Mouse (Mus musculus) CD4-positive, CD25-positive, alpha-beta regulatory T cell, adult 2 months (primary cell): ENCODE data around the gene Asic2.

Experiments used
- DNase-seq: peaks from one replicate; pipeline ENCODE4 v3.0.0-alpha.2; 2012; ENCODE audit warnings: low read depth, low spot score

The Asic2 gene

DNA sequence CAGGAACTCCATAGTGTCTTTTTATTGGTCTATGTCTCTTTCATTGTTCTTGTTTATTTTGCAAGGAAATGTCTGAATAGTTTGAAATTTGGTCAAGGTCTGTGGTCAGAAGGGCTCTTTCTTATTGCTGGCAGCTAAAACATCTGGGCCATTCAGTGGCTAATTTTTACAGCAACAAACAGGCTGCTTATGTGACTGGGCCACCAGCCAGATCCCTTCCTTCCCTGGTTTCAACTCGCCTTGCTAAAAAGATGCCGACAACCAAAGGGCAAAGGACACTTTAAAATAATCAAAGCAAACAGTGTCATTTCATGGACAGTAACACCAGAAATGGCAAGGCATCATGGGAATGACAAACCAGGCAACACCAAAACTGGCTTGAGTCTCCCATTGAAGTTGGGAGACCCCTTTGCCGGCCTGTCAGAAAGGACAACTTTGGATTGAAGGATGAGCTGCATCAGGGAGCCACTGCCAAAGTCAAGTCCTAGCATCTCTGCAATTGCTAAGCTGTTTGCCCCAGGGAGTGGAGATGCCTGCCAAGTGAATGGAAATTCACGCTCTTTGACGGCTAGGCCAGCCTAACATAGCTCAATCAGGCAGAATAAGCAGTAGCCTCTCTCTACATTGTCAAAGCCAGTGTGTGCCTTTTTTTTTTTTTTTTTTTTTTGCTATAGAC, 123.1 kb downstream of the Asic2 start:
- no peak for DNase-seq

DNA sequence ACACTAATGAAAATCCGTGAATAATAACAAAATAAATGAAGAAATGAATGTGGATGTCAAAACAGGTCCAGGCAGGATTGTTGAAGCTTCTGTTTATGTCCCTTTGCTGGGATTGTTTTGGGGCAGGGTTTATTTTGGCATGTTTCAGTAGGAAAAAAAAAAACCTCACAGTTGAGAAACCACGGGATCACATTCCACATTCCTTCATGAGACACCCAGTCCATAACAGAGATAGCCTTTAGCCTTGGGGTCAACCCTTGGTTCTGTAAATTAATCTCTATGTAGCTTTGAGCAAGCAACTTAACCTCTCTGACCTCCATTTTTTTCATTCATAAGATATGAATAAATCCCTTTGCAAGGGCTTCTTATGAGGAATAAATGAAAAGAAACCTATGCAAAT, 127.3 kb downstream of the Asic2 start:
- DNase-seq: no peak

DNA sequence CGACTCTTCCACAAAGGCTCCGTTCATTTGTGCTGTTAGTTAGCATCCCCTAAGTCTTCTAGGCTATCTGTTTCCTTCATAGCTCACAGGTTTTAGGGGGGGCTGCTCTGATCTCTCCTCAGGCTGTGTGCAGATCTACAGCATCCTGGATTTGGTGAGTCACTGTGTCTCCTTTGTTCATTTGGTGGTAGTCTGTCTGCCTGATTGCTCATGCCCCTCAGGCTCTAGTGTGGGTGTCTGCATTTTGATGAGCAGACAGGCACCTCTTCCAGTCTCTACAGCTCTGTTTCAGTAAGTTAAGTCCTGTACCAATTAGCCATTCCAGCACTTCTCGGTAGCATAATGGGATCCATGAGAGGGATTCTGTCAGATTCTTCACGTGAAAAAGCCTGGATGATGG, 129.8 kb downstream of the Asic2 start:
- no peak for DNase-seq

DNA sequence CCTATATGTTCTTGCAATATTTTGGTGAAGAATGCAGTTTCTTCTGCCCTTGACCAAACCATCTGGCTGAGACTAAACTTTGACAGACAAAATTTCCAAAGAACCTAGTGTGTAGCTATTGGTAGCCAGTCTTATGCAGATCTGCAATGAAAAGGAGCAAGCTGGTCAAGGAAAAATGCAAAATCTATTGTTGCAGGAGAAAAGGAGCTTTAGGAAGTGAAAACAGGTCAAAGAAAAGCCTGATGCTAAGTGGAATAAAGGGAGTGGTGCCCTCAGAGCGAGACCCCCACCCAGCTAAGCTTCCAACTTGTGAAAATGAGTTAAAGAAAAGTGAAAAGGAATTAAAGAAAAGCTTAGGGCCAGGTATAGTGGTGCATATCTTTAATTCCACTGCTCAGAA, 135.9 kb downstream of the Asic2 start:
- DNase-seq: no peak

DNA sequence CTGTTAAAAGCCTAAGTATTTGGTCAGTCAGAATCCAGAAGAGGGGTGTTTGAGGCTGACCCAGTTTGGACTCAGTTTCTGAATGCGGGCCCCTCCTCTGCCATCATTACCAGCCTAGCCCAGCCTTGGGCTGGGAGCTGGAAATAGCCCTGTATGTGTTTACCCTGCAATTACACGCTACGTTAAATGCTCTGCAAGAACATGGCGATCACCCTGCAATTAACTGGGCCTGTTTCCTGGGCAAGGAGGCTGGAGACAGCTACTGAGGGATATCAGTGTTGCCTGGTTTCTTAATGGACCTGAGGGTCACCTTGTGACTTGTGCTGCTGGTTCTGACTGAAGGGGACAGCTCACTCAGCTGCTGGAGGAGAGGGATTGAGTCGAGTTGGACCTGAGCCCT, 151.7 kb downstream of the Asic2 start:
- no peak for DNase-seq

DNA sequence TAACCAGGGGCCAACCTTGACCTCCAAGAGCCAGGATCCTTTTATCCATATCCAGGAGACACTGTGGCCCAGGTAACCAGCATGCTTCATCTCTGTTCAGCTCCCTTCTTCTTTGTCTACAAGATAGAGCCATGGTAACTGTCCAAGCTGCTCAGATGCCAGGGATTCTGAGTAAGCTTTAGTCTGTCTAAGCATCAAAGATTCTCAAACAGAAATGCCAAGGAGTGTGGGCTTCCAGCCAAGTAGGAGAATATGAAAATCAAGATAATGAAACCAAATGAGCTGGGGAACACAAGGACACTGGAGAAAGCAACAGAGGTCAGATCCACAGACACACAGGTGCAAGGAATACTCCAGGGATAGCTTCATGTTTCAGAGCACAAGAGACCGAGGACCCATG, 153.4 kb downstream of the Asic2 start:
- DNase-seq: no peak

DNA sequence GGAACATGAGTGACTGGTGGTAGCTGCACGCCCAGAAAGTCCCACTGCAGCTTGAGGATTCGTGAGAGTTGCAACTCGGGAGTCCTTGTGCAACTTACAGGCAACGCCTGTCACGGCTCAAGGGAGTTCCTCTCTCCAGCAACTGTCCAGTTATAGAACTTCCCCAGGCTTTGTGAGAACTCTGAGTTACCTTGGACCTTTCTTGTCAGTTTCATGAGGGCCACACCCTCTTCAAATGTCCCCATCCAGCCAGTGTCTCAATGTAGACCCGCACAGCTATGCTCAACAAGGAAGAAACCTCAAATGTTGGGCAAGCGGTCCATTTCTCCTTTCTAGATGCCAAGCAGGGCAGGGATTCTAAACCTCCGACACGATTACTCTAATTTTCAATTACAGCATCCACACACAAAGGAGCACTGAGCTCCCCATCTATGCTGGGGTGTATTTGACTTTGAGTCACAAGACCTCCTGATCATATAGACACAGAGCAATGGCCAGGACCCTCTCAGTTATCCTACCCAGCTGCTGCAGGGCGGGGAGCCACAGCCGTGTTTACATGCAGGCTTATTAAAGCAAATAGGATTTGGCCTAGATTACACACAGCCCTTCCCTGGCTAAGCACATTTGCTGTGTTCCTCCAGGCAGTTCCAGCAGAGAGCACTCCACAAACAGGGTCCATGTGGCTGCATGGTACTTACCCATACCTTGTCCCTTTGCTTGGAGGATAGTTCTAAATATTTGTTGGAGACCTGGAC, 161.2 kb downstream of the Asic2 start:
- DNase-seq: no peak

DNA sequence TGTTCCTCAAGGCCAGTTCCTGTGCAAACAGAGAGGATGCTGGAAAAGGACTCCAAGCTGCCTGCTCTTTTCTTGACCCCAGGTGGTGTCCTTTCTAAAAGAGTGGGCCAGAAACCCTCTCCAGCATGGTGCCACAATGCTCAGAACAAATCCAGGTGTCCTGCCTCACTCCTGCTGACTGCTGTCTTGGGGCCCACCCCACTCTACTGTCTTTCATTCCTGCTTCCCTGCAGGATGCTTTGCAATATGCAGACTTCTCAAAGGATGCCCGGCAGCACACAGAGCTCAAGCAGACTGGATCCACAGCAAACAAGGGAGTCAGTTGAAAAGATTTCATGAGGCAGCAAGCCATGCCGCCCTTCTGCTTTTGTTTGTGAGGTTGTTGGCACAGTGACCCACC, 164.7 kb downstream of the Asic2 start:
- no peak for DNase-seq

DNA sequence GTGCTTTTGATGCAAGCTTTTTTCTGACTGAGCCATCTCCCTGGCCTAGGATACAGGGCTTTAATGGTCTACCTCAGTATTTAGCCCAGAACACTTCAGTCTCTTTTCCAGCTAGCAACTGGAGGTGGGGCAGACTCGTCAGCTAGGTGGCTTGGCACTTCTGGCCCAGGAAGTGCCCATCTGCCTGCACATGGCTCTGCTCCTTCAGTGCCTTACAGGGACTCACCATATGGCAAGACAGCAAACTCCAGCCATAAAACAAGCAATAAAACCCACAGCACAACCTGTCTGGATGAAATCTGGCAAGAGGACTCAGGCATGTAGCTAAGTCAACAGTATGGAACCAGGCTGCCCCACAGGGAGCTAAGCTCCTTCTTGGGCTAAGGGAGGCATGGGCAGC, 165.6 kb downstream of the Asic2 start:
- no peak for DNase-seq

DNA sequence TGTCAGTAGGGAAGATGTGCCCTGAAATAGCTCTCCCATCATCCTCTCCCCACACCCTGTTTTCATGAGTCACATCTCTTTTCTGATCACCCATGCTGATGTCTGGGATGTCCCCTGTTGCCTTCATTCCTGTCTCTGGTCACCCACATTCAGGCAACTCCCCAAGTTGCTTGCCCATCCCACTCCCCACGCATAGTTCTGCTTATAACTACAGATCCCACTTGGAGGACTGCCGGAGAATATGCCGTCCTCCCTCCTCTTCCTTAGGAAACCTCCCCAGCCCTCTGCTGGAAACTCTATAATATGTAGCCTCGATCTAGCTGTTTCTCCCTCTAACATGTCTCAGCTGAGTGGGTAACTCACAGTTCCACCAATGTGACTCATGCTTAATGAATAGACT, 167.4 kb downstream of the Asic2 start:
- DNase-seq: no peak

DNA sequence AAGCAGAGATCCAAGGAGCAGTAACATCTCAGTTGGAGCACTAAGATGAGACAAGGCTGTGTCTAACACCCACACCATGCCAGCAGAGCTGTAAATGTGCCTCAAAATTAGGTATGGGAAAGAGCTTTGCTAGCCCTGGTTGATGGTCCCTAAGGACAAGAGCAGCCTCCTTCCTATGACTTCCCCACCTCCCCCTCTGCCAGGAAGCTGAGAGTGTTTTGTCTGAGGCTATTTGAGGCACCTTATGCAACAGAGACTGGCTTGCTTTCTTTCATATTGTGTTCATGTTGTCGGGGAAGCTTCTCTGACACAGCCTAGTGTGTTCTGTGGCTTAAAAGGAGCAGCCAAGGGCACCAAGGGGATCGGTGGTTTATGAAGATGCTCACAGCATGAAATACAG, 174.7 kb downstream of the Asic2 start:
- no peak for DNase-seq

DNA sequence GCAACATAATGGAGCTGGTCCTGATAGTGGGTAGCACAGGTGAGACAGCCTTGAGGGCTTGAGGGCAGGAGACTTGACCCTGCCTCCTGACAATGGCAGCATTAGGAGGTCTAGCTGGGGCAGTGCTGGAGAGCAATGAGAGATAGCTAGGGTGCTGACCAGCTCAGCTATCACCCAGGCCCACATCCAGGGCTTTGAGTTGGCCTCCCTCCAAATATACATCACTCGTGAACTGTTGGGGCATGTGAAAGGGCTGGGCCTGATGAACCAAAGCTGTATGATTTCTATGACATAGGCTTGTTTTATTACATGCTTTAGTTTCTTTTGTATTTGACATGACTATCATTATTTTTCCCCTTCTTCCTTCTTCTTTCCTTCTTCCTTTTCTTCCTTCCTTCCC, 176.7 kb downstream of the Asic2 start:
- no peak for DNase-seq

DNA sequence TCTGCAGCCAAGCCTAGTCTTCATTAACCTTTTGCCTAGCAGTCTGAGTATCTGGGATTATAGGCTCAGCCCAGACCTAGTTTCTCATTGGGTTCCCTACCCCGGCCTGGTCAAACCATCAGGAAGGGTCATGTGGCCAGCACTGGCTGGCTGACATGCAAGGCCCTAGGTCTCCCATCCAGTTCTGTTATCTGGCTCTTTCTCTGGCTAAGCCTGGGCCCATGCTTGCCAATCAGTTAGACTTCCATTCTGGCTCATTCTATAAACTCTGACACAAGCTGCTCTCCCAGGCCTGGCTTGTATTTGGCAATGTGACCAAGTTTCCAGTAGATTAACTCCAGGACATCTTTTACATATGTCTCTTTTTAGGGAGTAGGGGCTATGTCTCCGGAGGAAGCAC, 187.7 kb downstream of the Asic2 start:
- DNase-seq: no peak

DNA sequence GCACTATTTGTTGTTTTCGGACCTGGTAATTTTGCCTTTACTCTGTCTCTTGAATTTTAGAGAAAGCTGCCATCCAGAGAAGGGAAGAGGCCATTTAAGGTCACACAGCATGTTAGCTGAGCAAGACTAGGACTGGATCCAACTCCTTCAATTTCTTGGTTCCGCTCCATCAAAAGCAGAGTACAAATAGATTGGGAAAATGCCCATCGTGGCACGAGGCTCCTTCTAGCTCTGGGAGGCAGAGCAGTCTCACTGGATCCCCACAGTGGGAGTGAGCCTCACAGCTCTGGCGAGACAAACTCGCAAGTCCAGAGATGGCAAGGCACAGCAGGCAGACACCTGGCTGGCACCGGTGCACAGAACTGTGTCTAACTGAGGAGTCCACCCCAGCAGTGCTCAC, 188.4 kb downstream of the Asic2 start:
- DNase-seq: no peak

DNA sequence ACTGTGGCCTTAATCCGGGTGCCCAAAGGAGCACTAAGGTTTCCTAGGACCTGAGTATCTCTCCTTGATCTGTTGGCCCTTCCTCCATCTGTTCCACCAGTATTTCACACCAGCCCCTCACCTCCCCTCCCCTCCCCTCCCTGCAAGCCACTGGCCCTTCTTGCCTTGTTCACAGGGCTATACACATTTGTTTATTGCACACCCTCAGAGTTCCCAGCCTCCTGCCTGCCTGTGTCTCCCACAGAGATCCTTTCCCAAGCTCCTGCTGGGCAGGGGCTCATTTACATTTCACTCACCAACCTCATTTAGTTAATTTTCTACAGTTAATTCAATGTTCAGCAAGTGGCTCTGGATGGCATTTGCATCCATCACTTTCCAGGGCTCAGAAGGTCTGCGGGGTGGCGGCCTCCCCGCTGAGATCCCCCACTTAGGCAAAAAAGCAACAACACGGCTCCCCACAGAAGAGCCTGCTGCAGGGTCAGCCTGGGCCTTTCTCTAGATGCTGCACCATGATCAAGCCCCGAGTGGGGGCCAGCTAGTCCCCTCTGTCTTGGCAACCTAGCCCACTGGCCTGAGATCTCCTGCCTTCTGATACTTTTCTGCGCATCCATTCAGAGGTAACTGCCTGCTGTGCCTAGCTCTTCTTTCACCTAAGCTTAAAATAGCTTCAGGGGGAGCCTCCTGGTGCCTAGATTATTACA, 196.9 kb downstream of the Asic2 start:
- no peak for DNase-seq

DNA sequence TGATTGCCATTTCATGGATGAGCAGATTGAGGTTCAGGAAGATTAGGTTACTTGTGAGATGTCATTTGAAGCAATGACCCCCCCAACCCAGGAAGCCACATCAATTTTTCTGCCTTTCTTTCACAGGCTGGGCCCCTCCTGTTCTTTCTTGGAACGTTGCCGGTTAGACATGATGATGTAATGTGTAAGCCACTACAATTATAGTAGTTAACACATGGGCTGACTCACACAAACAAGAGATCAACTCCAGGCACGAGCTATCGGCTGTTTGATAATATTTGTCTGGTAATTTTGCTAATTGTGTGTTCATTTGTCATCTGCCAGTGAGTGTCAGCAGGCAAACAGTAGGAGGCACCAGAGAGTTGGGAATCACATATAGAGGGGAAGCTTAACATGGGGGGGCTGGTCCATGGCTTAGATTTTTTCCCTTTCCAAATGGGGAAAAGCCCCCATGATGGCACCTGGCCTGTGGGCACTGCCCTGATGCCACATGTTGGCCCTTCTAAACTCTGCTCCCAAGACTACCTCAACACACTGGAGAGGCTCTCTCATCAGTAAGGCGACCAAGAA, 198.5 kb downstream of the Asic2 start:
- no peak for DNase-seq

DNA sequence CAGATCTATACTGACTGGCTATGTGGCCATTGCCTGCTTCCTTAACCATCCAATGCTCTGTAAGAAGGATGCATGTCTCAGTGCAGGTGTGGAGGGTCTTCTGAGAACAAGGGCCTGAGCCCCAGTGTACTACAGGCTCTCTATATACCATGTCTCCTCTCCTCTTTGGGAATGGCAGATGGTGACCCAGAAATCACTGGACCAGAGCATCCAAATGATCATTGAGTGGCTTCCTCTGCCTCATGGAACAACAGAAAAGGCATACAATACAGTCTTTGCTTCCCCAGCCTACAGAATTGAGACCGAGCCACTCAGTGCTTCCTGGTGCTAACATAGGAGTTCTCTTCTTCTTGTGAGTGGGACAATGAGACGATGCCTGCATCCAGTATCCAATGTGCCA, 200.0 kb downstream of the Asic2 start:
- DNase-seq: no peak

DNA sequence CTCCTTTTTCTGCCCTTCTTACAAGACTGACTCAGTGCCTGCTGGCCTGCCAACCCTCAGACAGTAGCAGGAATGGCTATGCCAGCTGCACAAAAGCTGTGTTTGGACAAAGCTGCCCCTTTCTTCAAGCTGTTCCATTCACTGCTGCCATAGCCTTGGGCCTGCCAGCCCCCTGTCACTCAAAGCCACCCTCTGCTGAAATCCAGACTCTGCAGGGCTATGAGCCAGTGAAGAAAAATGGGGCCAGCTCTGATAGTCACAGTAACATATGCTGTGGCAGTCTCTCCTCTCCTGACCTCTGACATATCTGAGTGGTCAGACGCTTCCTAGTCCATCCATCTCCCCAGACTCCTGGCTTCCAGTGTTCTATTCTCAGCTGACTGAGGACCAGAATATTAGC, 200.5 kb downstream of the Asic2 start:
- DNase-seq: no peak

DNA sequence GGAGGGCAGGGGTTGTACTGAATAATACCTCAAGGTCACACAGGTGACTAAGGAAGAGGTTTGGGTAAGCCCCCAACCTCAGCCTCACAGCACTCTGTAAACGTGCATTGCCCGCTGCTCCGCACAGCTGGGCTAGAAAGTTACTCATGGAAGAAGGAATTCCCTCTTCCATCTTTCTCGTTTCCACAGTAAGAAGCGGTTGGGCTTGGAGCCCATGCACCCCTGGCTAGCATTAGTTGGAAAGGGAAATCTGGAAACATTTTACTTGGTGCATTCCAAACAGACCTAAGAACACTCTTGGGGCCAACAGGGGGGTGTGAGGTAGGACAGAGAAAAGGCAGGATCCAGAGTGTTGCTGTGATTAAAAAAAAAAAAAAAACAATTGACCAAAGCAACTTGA, 203.0 kb downstream of the Asic2 start:
- no peak for DNase-seq

DNA sequence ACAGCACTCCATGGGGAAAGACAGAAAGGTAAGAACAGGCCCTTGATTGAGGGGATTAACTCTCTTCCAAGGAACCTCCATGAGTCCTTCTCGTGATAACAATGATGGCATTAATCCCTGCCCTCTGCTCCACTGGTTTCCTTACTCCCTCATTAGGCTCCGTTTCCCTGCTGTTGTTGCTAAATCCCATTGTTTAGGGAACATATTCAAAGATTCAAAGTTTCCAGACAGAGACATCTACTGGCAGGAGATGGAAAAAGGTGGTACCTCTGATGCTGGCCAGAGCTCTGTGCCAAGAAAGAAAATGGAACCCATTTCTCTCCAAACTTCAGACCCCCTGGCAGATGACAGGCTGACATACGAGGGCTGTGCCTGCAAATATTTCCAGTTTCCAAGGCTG, 203.5 kb downstream of the Asic2 start:
- no peak for DNase-seq

DNA sequence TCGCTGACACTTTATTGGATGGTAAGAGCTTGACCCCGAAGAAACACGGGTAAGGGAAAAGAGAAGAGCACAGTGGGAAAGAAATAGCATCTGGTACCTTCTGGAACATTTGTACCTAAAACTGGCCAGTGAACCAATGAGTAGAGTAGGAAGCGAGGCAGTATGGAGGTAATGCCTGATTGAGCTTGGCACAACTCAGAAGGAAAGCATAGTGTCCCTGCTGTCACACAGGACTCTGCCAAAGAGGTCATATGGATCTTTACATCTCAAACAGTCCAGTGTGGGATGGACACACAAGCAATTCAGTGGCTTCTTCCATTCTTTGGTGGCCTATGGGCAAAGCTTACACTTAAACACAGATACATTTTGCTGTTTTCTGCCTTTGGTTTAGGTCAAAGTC, 211.0 kb downstream of the Asic2 start:
- no peak for DNase-seq

DNA sequence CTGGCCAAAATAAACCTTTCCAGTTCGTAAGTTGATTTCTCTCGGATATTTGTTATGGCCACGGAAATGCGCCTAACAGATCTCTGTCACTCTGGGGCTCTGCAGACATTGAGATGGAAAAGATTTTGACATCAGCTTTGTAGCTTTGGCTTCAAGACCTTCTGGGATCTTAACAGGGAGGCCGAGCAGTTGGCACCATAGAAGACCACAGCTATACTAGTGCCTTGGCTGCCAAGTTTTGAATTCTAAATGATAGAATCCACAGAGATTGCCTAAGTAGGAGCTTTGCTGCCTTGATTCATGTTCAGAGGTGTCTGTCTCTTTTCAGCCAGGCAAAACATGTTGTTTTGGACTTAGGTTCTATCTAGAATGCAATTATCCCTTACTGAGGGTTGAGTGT, 217.4 kb downstream of the Asic2 start:
- DNase-seq: no peak

DNA sequence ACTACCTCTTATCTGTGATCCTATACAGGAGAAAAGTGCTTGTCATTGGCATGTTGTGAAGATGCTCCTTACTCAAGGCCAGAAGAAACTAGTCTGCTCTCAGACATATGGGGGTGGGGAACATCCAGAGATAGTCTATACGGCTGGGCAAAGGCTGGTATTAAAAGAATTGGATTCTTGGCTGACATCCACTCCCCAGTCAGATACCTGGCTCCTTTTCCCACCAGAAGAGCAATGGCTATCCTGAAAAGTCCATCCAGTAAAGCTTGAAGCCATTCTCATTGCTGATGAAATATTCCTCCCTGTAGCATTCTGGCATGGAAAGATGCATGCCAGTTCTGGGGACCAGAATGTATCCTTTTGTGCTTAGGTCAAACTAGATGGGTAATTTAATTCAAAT, 218.2 kb downstream of the Asic2 start:
- no peak for DNase-seq
